Mouse (Mus musculus): ENCODE results near the gene Taar3.

Gene Taar3

DNA sequence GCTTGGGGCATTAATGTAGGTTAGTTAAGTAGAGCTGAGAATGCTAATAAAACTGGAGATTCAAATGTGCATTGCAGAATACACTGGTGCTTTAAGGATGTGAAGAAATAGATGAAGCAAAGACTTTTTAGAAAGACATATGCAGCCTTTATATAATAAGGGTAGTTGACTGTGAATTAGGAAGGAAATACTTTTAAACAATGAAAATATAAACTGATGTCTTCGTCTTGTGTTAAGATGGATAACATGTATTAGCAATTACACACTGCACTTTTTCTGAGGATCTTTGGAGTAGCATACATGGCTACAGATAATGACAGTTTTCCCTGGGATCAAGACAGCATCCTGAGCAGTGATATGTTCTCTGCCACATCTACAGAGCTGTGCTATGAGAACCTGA, 50.3 kb downstream of the Taar3 start, which contains the start of gene Taar7b:
Gene Taar7b (plus strand): TSS at position 301 of the 400 bp plus-strand sequence.
- no peak for DNase-seq (ENCODE audit: low read depth)
